Mouse (Mus musculus) layer of hippocampus, postnatal 14 days (tissue): ENCODE data around the gene Dync2h1. TPM values are rescaled to one million over a fixed set of nuclear protein-coding genes. Genes with fewer than 3 reads are reported as not detected.
"Not testable (repeated sequence)": the region's sequence is repeated elsewhere in the genome, so short reads cannot be mapped to it uniquely, and the experiment has no call there.

ENCODE experiments used
- DNase-seq, 2 experiments: peaks; one replicate each; pipeline ENCODE4 v3.0.0; 2021 to 2022; ENCODE audit warnings: low spot score in 2 of 2, mixed read lengths in 1 of 2
- total RNA-seq, 2 experiments: library from RNA; stranded (reverse); gene quantifications; 2 replicates each; pipeline ENCODE4 v1.2.3; 2021

Dync2h1 gene
- total RNA-seq, 2 experiments from 2014 or later = 25.8 to 28.0 TPM

DNA sequence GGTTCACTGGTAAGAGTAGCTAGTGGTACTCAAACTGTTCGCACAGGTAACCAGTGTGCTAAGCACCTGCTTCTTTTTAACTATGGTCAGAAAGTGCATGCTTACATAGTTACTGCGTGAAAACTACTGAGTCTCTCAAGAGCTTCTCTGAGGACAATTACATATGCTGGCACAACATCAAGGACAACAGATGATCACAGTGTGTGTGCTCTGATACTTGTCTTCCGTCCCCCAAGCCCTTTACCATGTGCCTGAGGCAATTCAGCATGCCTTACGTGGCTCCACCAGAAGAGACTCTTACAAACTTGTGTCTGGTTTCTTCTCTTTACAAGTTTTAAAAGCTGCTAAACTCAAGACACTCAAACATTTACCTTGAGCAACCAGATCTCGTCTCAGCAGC is 143.0 kb downstream of the Dync2h1 start:
- DNase-seq = no peak

DNA sequence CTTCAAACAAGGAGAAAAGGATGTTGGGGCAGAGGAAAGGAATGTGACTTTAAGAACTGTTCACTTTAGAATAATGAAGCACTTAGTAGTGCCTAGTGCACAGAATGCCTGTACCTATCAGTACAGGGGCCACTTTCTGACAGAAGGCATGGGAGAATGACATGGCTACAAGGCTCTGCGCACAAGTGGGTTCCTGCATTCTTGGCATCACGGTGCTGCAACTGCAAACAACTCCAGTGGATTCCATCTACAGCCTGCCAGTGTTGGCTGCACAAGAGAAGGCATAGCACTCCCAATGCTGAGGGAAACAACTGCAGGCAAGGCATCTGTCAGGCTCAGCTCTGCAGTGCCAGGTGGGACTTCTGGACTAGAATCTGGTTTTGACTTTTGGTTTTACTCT is 151.7 kb downstream of the Dync2h1 start:
- no peak for DNase-seq

DNA sequence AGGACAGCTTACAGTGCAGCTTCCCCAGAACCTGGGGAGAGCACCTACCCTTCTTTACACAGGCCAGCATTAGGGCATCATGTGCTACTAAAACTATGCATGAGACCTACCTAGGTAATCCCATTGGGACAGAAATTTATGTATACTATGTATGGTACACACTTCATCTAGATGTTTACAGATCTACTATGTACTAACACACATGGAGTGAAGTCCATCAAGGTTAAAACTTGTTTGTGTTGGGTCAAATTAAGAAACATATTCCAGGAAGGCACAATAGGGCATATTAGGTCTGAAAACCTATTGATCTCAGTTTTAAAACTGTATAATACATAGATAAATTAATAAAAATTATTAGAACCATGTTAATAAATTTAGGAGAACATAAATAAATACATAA is 168.6 kb downstream of the Dync2h1 start:
- DNase-seq = no peak

DNA sequence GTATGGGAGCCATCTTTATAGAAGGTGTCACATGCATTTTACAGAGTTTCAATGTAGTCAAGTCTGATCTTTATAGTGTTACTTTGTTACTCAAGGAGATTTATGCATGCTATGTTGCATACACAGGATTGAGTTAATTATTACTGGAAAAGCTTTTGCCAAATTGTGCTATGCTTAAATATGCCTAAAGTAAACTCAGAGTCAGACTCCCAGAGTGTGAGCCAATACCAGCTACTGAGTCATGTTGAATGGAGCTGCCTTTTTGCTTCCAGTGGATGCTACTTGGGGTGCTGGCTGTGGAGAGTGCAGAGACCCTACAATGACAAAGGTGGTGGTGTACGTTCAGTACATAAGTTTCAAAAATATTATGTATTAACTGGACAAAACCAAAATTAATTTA is 169.5 kb downstream of the Dync2h1 start:
- DNase-seq = no peak

DNA sequence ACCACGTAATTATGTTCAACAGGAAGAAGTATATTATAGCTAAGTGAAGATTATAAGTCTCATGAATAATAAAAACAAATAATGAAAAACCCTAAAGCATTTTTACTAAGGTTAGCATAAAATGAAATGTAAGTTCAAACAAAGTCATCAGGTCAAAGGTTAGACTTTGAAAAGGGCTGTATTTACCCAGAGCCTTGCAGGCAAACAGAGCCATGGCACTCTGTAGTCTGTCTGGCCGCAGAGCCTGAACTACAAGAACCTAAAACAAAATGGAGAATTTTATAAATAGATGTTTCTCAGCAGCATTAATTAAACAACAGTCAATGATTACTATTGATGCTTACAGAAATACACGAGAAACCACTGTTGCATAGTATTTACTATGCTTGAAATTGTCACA is 174.5 kb downstream of the Dync2h1 start:
- no peak for DNase-seq

DNA sequence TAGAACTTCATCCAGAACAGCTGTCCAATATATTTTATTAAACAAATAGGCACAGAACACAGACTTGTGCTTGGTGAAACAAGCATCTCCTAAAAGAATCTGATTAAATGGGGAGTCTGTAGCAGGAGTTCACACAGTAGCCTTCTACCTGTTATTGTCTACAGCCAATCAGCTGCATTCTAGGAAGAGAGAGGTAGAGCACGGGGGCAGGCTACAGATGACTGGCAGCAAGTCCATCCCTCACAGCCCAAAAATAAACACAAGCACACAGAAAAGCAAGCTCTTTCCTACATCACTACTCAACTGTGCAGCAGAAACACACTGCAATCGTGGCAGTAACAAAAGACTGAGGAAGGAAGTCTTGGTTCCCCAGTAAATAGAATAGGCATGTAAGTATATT is 189.4 kb downstream of the Dync2h1 start:
- DNase-seq = no peak

DNA sequence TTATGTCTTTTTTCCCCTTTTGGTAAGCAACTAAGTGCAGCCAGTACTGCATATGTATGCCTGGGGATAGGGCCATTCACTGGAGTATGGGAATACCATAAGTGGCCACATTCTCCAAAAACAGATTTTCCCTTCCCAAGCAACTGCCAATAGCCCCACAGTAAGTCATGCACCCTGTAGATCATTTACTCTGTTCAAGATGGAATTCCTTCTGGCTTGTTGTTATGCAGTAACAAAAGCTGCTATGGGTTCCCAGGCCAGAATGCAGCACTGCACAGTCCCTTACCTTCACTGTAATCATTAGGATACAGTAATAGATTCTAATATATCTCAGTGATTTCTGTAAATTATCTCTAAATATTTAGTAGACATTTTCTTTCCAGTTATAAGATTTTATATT is 190.0 kb downstream of the Dync2h1 start:
- no peak for DNase-seq

DNA sequence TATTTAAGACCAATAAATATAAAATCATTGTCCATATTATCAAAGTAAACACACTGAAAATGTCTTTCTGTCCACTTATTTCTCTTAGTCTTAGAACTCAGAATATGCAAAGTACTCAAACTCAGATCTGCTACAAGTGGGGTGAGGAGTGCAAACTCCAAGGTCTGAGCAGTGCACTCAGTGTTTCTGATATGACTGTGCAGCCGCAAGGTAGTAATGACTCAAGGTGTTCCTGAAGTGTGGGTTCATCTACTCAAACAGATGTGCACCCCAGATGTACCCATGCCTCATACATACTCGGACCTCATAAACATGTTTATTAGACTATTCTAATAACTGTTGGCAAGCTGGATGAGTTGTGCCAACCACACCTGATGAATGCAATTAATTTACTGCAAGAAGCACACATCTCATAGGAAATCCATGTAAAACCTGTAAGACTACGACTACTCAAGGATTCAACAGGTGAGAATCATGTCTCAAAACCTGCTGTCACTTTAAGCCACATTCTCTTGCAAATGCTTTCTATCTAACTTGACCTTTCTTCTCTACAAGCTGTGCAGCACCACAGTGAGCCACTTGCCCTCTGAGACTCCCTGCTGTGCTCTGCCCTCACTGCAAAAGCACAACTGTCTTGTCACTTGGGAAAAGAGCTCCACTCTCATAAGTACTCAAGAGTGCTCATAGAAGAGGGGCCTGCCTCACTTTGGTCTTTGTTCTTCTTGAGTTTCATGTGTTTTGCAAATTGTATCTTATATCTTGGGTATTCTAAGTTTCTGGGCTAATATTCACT is 195.2 kb downstream of the Dync2h1 start:
- DNase-seq = no peak

DNA sequence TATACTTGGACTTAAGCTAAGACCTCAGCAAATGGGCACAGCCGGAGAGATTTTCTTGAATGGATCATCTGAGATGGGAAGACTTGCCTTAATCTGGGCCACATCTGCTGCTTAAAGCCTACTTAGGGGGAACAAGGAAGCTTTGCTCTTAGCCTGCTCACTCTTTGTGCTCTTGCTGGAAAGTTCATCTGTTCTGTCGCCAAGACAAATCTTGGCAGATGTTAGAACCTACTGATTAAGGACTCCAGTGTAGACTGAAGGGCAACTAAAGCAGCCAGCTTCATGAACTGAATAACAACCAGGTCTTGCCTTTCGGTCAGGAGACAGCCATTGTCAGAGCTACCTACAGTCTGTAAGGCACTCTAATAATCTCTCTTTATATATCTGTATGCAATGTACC is 198.1 kb downstream of the Dync2h1 start:
- DNase-seq = peak in 1 of 2 experiments; percentile 61

DNA sequence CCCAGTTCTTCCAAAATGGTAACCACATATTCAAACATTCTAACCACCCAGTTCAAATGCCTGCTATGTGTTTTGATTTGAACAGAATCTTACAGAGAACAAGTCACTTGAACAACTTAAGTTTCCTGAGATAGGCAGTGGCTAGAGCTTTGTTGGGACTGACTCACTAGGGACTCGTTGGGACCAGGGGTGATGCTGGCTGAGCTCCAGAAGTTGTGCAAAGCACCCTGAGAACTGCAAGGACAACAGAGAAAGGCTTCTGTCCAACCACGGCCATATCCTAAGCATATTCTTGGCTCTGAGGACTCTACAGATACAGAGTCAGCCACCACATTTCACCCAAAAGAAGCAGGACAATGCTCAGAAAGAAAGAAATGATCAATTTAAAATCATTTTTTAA is 215.1 kb downstream of the Dync2h1 start:
- no peak for DNase-seq

DNA sequence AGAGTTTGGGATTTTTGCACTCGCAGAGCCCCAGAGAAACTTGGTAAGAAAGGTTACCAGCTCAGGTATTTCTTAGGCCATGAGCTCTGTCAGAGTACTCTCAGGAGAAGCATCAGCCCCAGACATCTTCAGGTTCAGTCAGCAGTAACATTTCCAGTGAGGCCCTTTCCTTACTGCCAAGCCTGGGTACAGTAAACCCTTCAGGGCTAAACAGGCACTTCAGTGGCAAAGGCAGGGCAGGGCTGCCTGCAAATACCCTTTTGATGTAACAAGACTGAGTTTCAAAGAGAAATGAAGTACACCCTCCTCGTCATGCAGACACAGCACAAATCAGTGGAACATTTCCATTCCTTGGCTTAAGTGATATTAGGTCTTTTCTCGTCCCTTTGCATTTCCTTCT is 219.2 kb downstream of the Dync2h1 start:
- no peak for DNase-seq

DNA sequence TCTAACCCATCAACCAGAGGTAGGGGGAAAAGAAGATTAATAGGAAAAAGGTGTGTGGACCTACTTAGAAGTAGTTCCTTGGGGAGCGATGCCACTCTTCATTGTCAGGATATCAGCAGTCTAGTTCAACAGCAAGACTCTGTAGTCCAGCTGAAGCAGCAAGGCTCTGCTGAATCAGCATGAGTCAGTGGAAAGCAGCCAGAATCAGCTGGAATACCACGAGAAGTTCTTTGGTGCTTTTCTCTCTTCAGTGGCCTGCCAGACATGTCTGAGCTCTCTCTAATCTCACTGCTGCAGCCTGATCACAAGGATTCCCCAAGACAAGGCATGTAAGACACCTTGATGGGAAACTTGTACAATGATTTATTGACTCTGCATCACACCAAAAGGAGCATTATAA is 225.9 kb downstream of the Dync2h1 start:
- DNase-seq = no peak

DNA sequence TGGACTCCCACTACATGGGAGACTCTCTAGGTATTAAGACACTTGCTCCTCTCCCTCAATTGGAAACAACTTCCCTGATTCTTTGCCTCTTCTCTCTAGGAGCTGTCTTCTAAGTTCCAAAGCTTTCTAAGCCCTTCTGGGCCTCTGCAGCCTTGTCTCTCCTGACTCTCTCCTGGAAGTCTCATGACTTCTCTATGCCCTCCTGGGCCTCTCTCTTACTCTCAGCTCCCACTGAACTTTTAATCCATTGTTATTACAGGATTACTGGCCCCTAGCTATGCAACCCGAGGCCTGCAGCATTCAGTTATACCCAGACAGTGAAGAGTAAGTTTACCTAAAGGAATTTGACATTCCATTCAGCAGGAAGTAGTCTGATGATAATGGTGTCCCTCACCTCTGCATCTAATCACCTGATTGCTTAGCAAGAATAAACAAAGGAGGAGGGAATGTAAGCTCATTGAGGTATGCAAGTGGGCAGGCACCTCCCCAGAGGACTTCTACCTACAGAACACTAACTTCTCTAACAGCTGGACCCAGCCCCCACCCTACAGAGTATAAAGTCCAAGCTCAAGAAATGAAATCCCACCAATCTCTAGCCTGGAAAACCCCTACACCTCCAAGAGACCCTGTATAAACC is 256.7 kb downstream of the Dync2h1 start:
- no peak for DNase-seq

DNA sequence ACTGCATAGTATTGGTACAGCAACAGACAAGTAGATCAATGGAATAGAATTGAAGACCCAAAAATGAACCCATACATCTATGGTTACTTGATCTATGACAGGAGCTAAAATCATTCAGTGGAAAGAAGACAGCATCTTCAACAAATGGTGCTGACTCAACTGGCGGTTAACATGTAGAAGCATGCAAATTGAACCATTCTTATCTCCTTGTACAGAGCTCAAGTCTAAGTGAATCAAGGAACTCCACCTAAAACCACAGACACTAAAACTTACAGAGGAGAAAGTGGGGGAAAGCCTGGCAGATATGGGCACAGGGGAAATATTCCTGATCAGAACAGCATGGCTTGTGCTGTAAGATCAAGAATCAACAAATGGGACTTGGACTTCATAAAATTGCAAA is 270.8 kb downstream of the Dync2h1 start:
- DNase-seq = no peak

DNA sequence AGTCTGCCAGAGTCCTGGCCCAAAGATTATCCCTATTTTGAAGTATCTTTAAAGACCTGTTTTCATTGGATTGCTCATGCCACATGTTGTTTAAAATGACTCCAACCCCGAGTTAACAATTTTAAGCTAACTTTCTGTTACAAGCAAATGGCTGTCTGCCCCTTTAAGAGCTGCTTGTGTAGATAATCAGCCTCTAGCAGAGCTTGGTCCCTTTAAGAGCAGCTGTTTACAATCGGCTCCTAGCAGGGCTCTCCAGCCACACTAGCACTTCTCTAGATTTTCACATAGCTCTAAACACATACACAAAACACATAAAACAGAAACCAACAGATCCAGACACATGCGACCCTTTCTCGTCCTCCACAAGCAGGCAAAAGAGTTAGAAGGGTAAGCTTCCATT is 273.7 kb downstream of the Dync2h1 start:
- not testable (repeated sequence) for DNase-seq

DNA sequence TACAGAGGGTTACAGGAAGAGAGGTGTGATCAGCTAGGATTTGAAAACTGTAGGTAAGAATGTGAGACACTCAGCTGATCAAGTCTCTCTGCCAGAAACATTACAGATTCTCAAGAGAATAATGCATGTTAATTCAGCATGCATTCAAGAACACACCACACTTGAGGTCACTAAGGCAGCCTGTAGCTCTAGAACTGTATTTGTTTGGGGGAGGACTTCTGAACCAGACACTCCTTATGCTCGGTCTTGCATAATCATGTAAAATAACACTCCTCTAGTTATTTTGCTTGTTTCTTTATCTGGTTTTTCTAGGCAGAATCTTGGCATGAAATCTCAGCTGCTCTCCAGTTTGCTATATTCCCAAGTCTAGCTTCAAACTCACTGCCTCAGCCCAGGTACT is 282.6 kb downstream of the Dync2h1 start:
- no peak for DNase-seq

DNA sequence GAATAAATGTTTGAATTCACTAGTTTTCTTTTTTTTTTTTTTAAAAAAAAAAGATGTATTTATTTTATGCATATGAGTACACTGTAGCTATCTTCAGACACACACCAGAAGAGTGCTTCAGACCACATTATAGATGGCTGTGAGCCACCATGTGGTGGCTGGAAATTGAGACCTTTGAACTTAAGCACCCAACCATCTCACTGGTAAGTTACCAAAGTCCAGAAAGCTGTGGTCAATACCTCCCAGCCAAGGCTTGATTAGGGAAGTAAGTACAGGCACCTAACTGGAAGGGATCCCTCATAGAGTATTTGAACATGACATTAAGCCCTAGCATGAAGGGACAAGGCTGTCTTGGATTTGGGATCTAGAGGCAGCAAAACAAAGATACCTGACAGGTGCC is 292.9 kb downstream of the Dync2h1 start:
- no peak for DNase-seq

DNA sequence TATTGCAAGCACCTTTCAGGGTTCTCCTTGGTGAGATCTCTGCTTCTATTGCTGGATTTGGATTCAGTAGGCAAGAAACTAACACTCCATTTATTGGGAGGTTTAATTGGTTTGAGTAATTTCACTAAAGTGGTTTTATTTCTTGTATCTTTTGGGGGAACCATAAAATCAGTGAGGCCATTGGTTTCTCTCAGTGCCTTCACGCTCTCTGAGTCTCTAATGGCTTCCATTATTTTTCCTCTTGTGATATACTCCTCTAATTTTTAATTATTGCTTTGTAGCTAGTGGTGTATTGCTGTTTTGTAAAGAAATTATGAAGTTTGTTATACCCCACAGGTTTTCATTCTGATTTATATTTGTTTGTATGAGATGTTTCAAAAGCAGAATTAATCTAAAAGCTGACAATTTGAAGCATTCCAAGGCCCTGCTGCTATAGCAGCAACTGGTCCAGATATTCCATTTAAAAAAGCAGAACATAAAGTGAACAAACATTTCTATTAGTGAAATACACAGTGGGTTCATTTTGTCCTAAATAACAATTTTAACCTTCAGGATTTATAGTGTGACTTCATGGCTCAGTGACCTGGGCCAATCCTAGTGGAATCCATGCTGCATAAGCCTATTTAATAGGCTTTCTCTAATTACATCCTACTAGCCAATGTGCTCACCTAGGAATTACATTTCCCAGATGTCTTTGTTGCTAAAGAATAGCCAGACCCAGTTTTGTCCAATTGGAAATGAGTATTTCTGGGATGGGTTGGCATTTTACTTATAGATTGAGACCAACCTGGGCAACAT is 302.9 kb downstream of the Dync2h1 start:
- DNase-seq = no peak
